Mouse (Mus musculus): Measurements from ENCODE around the gene D930048N14Rik. TPM values are rescaled to one million over a fixed set of nuclear protein-coding genes. Genes with fewer than 3 reads are reported as not detected.
"Not testable (repeated sequence)": the region's sequence is repeated elsewhere in the genome, so short reads cannot be mapped to it uniquely, and the experiment has no call there.

D930048N14Rik gene
- 0.59 and 0.97 TPM in 2 replicates for polyA plus RNA-seq (2014; fragmentation: Nextera tagmentation; extraction: Ambion mirVana)

- Histone ChIP-seq H3K27me3 (ENCODE audit: control insufficient read depth, insufficient read depth, low read length) (0 out of 2 replicates have a peak, but pooled peaks cover 5% of the 10 kb centered on the region), H3K9me3 (replicated peaks; ENCODE audit: control insufficient read depth, low read length) (no peaks in the 10 kb centered on the region), H3K9ac (ENCODE audit: low read depth, low read length) (peak within 1 kb of the TSS; percentile 73), H3K27ac (ENCODE audit: low read depth, low read length) (no peak within 1 kb of the TSS), H3K4me2 (peak within 1 kb of the TSS; percentile 95), H3K4me3 (ENCODE audit: low read depth, low read length) (peak within 1 kb of the TSS; percentile 65), H3K4me1 (ENCODE audit: control insufficient read depth, insufficient read depth, low read length) (peaks cover 23% of the 10 kb centered on the region), H3K36me3 (ENCODE audit: control insufficient read depth, insufficient read depth, low read length) (no peaks in the 10 kb centered on the region)
- 1% methylated on average over 60 of the region's 70 CpGs for WGBS (ENCODE audit: insufficient replicate concordance)
- 0 out of 2 replicates have a peak, but pooled peaks have one; percentile 40 for ATAC-seq (replicated peaks; ENCODE audit: insufficient number of reproducible peaks, low FRiP score, low TSS enrichment)
Observed at GRCm38 (mm10) chr11:51650691-51651515, at the start of gene D930048N14Rik, which contains the start of gene N4bp3. D930048N14Rik (plus strand) TSS chr11:51650954. N4bp3 (minus strand) TSS chr11:51650842.

- ATAC-seq (replicated peaks; ENCODE audit: insufficient number of reproducible peaks, low FRiP score, low TSS enrichment): no peak
- 0 out of 2 replicates have a peak overlapping the region, but pooled peaks have one; percentile 1 for H3K4me3 ChIP-seq (ENCODE audit: low read depth, low read length)
- peaks cover 60% of the 10 kb centered on the region for H3K36me3 ChIP-seq (ENCODE audit: control insufficient read depth, insufficient read depth, low read length)
- peaks cover 11% of the 10 kb centered on the region for H3K4me1 ChIP-seq (ENCODE audit: control insufficient read depth, insufficient read depth, low read length)
- H3K9me3 ChIP-seq (replicated peaks; ENCODE audit: control insufficient read depth, low read length): no peaks in the 10 kb centered on the region
- H3K27me3 ChIP-seq (ENCODE audit: control insufficient read depth, insufficient read depth, low read length): no peaks in the 10 kb centered on the region
- 85% methylated on average over 3 of the region's 3 CpGs for WGBS (ENCODE audit: insufficient replicate concordance)
- no peak overlapping the region for H3K9ac ChIP-seq (ENCODE audit: low read depth, low read length)
- H3K4me2 ChIP-seq: no peak overlapping the region
- H3K27ac ChIP-seq (ENCODE audit: low read depth, low read length): no peak overlapping the region
Observed at GRCm38 (mm10) chr11:51602253-51602652, 48.5 kb upstream of the D930048N14Rik start.

- Histone ChIP-seq H3K4me3 (ENCODE audit: low read depth, low read length) (peak overlapping the region; percentile 99), H3K9me3 (replicated peaks; ENCODE audit: control insufficient read depth, low read length) (no peaks in the 10 kb centered on the region), H3K36me3 (ENCODE audit: control insufficient read depth, insufficient read depth, low read length) (peaks cover 39% of the 10 kb centered on the region), H3K4me2 (peak overlapping the region; percentile 92), H3K27me3 (ENCODE audit: control insufficient read depth, insufficient read depth, low read length) (no peaks in the 10 kb centered on the region), H3K27ac (ENCODE audit: low read depth, low read length) (peak overlapping the region; percentile 96), H3K4me1 (ENCODE audit: control insufficient read depth, insufficient read depth, low read length) (peaks cover 11% of the 10 kb centered on the region), H3K9ac (ENCODE audit: low read depth, low read length) (peak overlapping the region; percentile 100)
- under 1% methylated on average over 79 of the region's 81 CpGs for WGBS (ENCODE audit: insufficient replicate concordance)
- peak; percentile 79 for ATAC-seq (replicated peaks; ENCODE audit: insufficient number of reproducible peaks, low FRiP score, low TSS enrichment)
Observed at GRCm38 (mm10) chr11:51605602-51606446, 44.9 kb upstream of the D930048N14Rik start.

- Histone ChIP-seq H3K9me3 (replicated peaks; ENCODE audit: control insufficient read depth, low read length) (no peaks in the 10 kb centered on the region), H3K36me3 (ENCODE audit: control insufficient read depth, insufficient read depth, low read length) (peaks cover 31% of the 10 kb centered on the region), H3K9ac (ENCODE audit: low read depth, low read length) (peak within 1 kb of the TSS; percentile 100), H3K4me2 (peak within 1 kb of the TSS; percentile 92), H3K4me1 (ENCODE audit: control insufficient read depth, insufficient read depth, low read length) (peaks cover 11% of the 10 kb centered on the region), H3K4me3 (ENCODE audit: low read depth, low read length) (peak within 1 kb of the TSS; percentile 99), H3K27ac (ENCODE audit: low read depth, low read length) (peak within 1 kb of the TSS; percentile 96), H3K27me3 (ENCODE audit: control insufficient read depth, insufficient read depth, low read length) (no peaks in the 10 kb centered on the region)
- WGBS (ENCODE audit: insufficient replicate concordance): under 1% methylated on average over 91 of the region's 91 CpGs
- ATAC-seq (replicated peaks; ENCODE audit: insufficient number of reproducible peaks, low FRiP score, low TSS enrichment): peak; percentile 89
Observed at GRCm38 (mm10) chr11:51606447-51607095, 44.2 kb upstream of the D930048N14Rik start, which contains the start of gene Hnrnpab. Hnrnpab (minus strand) TSS chr11:51606847.

- peak; percentile 24; the same call in 1 of the 2 replicates for ATAC-seq (replicated peaks; ENCODE audit: insufficient number of reproducible peaks, low FRiP score, low TSS enrichment)
- Histone ChIP-seq H3K27me3 (ENCODE audit: control insufficient read depth, insufficient read depth, low read length) (no peaks in the 10 kb centered on the region), H3K4me3 (ENCODE audit: low read depth, low read length) (peak overlapping the region; percentile 99), H3K4me2 (peak overlapping the region; percentile 92), H3K4me1 (ENCODE audit: control insufficient read depth, insufficient read depth, low read length) (peaks cover 11% of the 10 kb centered on the region), H3K27ac (ENCODE audit: low read depth, low read length) (peak overlapping the region; percentile 96), H3K9me3 (replicated peaks; ENCODE audit: control insufficient read depth, low read length) (no peaks in the 10 kb centered on the region), H3K9ac (ENCODE audit: low read depth, low read length) (peak overlapping the region; percentile 100), H3K36me3 (ENCODE audit: control insufficient read depth, insufficient read depth, low read length) (peaks cover 25% of the 10 kb centered on the region)
- WGBS (ENCODE audit: insufficient replicate concordance): 8% methylated on average over 15 of the region's 15 CpGs
Observed at GRCm38 (mm10) chr11:51607096-51607738, 43.5 kb upstream of the D930048N14Rik start.

GRCm38 (mm10) chr11:51609266-51609909, 41.4 kb upstream of the D930048N14Rik start:
- Histone ChIP-seq H3K36me3 (ENCODE audit: control insufficient read depth, insufficient read depth, low read length) (peaks cover 7% of the 10 kb centered on the region), H3K4me1 (ENCODE audit: control insufficient read depth, insufficient read depth, low read length) (peaks cover 8% of the 10 kb centered on the region), H3K9ac (ENCODE audit: low read depth, low read length) (no peak overlapping the region), H3K27ac (ENCODE audit: low read depth, low read length) (no peak overlapping the region), H3K9me3 (replicated peaks; ENCODE audit: control insufficient read depth, low read length) (no peaks in the 10 kb centered on the region), H3K4me3 (ENCODE audit: low read depth, low read length) (no peak overlapping the region), H3K27me3 (ENCODE audit: control insufficient read depth, insufficient read depth, low read length) (no peaks in the 10 kb centered on the region), H3K4me2 (no peak overlapping the region)
- no peak for ATAC-seq (replicated peaks; ENCODE audit: insufficient number of reproducible peaks, low FRiP score, low TSS enrichment)
- WGBS (ENCODE audit: insufficient replicate concordance): 58% methylated on average over 3 of the region's 3 CpGs

GRCm38 (mm10) chr11:51609940-51610339, 40.8 kb upstream of the D930048N14Rik start:
- ATAC-seq (replicated peaks; ENCODE audit: insufficient number of reproducible peaks, low FRiP score, low TSS enrichment); H3K27ac ChIP-seq (ENCODE audit: low read depth, low read length); H3K9ac ChIP-seq (ENCODE audit: low read depth, low read length); H3K4me1 ChIP-seq (ENCODE audit: control insufficient read depth, insufficient read depth, low read length); H3K9me3 ChIP-seq (replicated peaks; ENCODE audit: control insufficient read depth, low read length); H3K36me3 ChIP-seq (ENCODE audit: control insufficient read depth, insufficient read depth, low read length); H3K27me3 ChIP-seq (ENCODE audit: control insufficient read depth, insufficient read depth, low read length); H3K4me3 ChIP-seq (ENCODE audit: low read depth, low read length); H3K4me2 ChIP-seq: not testable (repeated sequence)
- WGBS (ENCODE audit: insufficient replicate concordance): 80% methylated on average over 5 of the region's 5 CpGs

All from heart, embryonic 11.5 days (tissue).